Mouse (Mus musculus): ENCODE results near the gene Rin1.

GRCm38 (mm10) chr19:5098363-5099143 lies 48.3 kb downstream of the Rin1 start, which contains the start of gene Cnih2:
- TF ChIP-seq ZC3H11A (IDR thresholded peaks at IDR 0.05; ENCODE audit: borderline replicate concordance, low read depth, low read length), result no peak
- no peak for TF ChIP-seq ZNF384 (IDR thresholded peaks at IDR 0.05; ENCODE audit: low read depth, low read length)

Data from ES-E14 (cell line).